Comparison of ENCODE assay signal across 27 mouse cellular contexts in genomic region chr11:93614851-93615250, GRCm38 (mm10).
DNase-seq lines count a peak whose midpoint lies in the region; ATAC-seq lines count a peak whose summit lies in the region.
"Had no signal": no experiment of that assay in that cellular context is flagged by ENCODE, and none has a peak within 500 bp of the region (broad histone marks: within the 10 kb centered on the region; RNA-seq: fewer than 3 reads in every experiment).

No protein-coding gene starts in this region.

- DNase-seq in cerebellum, postnatal 4 days (ENCODE audit: low spot score in 2 of 2) = no peak
- DNase-seq in cerebellum, adult 11 months = peak; percentile 75
- DNase-seq in cerebellum, adult 9-10 months = peak; percentile 92
- DNase-seq in cerebellum, postnatal 36 days = peak; percentile 69 to 72
- no peak for DNase-seq in lung, postnatal 4 days
- no peak for DNase-seq in layer of hippocampus, postnatal 36 days
- DNase-seq in thymus, postnatal 25 days = no peak
- DNase-seq: adrenal gland, adult 2 months; adrenal gland, postnatal 36 days; embryo, embryonic 11 days; gastrocnemius, postnatal 25 days; heart, adult 11 months; heart, postnatal 4 days; kidney, adult 9 months; kidney, postnatal 10 days; layer of hippocampus, adult 9-11 months; left cerebral cortex, postnatal 4 days; liver, postnatal 0 days; retina, postnatal 1 day; right cerebral cortex, postnatal 14 days; thymus, postnatal 4 days had no signal

- ATAC-seq in cerebellum, adult (ENCODE audit: insufficient number of reproducible peaks, low FRiP score, low TSS enrichment) = peak; percentile 85; the same call in 1 of the 2 replicates
- ATAC-seq: activated CD4-positive, CD25-positive, alpha-beta regulatory T cell, adult 4 months; forebrain, embryonic 14.5 days; intestine, embryonic 16.5 days; liver, embryonic 12.5 days; liver, postnatal 0 days; midbrain, embryonic 13.5 days had no signal

Comparison
In these comparisons a context has a peak if more than half of its experiments do, and no peak if none do; other contexts are left out.
1. DNase-seq: peak in cerebellum, adult 11 months (single experiment), cerebellum, adult 9-10 months (single experiment) and cerebellum, postnatal 36 days (2 of 2); none in cerebellum, postnatal 4 days (0 of 2), lung, postnatal 4 days (0 of 2), layer of hippocampus, postnatal 36 days (0 of 2) and thymus, postnatal 25 days (single experiment).